Mouse (Mus musculus) left cerebral cortex, postnatal 10 days (tissue): ENCODE measurements around the gene Hcfc1r1. TPM values are rescaled to one million over a fixed set of nuclear protein-coding genes. Genes with fewer than 3 reads are reported as not detected.

Experiments
- DNase-seq, 2 experiments: peaks; one replicate each; pipeline ENCODE4 v3.0.0; 2021 to 2022; ENCODE audit warnings: low spot score in 2 of 2, mixed read lengths in 1 of 2; ENCODE audit errors: extremely low spot score in 1 of 2
- intact Hi-C: fragments of 180-260 bp; cut with DNase I; formaldehyde crosslinking; loops from one replicate; pipeline ENCODE4 v1.15.1; 2025
- total RNA-seq, 2 experiments: library from RNA; stranded (reverse); gene quantifications; 2 replicates each; pipeline ENCODE4 v1.2.3; 2021

Gene Hcfc1r1
- total RNA-seq, 2 experiments from 2014 or later: 149 to 154 TPM

DNA sequence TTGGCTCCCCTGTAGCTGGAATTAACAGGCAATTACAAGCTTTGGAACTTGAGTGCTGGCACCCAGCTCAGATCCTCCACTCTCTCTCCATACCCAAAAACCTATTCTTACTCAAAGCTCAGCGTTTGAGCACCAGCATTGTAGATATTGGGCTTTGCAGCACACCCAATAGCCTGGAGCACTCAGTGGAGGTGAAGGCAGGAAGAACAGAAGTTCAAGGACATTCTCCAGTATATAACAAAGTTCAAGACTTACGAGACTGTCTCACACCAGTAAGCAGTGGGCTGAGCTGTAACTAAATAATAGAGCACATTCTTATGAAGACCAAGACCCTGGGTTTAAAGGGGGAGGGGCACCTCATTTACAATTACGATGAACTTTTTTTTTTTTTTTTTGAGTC lies 635 bp upstream of the Hcfc1r1 start:
- no peak for DNase-seq
- intact Hi-C loops: no loop called here

DNA sequence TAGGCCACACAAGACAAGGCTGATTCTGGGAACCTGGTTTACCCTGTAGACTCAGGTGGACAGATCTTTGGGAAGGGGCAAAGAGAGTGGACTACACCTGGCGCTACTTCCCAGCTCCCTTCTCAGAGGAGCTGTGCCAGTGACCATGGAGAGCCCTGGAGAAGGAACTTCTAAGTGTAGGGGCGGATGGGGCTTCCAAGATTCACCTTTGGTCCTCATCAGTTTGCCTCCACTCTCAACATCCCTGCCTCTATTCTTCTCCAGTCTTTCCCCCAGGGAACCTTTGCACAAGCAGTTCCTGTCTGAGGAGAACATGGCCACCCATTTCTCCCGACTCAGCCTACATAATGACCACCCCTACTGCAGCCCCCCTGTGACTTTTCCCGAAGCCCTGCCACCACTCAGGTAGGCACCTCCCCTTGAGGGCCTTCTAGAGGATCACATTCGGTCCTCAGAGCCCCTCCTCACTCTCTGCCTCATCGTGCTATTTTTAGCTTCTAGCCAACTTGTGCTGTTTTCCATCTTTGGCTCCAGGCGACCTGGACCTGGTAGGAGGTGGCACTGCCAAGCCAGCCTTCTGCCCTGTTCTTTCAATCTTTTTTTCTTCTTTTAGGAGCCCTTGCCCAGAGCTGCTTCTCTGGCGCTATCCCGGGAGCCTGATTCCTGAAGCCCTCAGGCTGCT lies 1.0 kb downstream of the Hcfc1r1 start:
- DNase-seq: no peak

DNA sequence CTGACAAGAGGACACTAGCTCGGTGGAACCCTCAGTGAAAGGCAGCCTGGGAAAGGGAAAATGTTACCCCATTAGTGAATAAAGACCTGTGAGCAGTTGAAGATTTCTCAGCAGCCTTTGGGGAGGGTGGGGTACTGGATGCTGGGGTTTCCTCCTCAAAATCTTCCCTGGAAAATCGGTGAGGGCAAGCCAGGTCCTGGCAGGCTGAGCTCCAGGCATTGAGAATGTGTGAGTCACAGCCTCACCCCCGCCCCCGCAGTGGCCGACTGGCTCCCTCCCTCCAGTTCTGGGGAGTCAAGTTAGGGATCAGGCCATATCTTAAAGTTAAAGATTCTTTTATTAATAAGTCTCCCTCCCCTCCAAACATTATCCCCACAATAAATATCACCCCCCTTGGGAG lies 1.7 kb downstream of the Hcfc1r1 start:
- intact Hi-C loops: no loop called here
- peak in 1 of 2 experiments; percentile 62 for DNase-seq

More for the DNA sequence above, 1.0 kb downstream of the Hcfc1r1 start:
- intact Hi-C loops: no loop called here

DNA sequence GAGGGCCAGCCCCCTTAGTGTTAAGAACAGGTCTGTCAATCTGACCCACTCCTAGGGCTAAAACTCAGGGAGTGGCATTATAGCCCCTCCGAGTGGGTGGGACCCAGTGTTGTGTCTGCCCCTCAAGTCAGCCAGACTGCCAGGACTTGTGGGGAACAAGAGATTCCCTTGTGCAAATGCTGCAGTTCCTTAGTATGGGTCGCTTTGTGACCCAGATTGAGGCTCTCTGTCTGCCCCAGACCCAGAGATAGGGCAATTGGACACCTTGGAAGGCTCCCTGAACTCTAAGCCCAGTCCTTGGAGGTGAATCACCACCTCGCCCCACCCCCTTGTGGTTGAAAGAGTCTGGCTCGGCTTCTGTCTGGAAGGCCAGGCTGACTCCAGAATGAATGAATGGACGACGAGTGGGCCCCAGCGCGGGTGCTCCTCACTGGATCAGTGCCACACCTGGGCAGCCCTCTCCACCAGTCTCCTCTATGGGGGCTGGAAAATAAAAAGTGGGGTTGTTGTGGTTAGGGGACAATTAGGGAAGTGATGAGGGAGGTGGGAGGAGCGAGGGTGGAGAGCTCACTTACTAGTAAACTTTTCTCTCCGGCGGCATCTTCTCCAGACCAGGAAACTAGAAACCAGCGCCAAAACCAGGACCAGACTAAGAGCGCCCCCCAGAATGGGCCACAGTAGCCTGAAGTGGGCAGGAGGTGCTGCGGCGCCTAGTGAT lies 2.3 kb downstream of the Hcfc1r1 start:
- DNase-seq: peak; percentile 18 to 64
- intact Hi-C loops: no loop called here

DNA sequence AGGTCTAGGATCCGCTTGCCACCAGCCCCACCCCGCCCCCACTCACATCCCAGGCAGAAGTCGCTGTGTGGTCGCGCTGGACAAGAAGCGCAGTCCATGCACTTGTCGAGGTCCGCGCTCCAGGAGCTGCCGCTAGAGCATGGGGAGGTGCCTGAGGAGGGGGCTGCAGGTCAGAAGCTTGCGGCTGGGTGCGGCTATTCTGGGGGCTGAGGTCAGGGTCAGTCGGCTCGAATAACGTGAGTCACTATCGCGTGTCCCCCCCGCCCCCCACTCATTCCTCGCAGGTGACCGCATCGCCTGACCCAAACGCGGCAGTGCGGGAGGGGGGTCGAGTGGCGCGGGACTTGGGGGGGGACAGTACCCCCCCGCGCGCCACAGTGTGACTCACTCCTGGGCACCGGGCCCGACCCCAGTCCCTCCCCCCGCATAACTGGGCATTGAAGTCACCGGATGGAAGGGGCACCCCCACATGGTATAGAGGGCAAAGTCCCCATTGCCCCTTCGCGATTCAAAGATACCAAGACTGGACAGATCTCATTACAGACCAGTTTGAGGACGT lies 3.2 kb downstream of the Hcfc1r1 start:
- peak in 1 of 2 experiments; percentile 65 for DNase-seq
- intact Hi-C loops: no loop called here

DNA sequence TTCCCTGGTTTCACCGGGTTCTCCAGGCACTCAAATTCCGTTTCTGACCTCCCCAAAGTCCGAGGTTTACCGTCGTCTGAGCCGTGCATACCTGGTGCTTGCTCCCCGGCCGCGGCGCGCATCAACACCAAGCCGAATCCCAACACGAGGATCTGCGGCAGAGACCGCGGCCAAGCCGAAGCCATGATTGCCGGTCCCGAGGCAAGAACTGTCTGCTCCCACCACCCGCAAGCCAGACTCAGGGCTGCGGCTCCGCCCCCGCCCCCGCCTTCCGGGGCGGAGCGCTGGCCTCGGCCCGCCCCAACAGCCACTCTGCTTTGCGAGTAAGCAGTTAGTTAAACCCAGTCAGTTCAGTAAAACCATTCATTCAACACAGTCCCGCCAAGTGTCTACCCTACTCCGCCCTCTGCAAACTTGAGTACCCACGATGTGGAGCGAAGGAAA lies 3.9 kb downstream of the Hcfc1r1 start, which contains the start of gene Tnfrsf12a:
Gene Tnfrsf12a, minus strand, starts transcription at position 233 of the 444 bp plus-strand sequence.
- DNase-seq: peak; percentile 43 to 88
- intact Hi-C loops: no loop called here

DNA sequence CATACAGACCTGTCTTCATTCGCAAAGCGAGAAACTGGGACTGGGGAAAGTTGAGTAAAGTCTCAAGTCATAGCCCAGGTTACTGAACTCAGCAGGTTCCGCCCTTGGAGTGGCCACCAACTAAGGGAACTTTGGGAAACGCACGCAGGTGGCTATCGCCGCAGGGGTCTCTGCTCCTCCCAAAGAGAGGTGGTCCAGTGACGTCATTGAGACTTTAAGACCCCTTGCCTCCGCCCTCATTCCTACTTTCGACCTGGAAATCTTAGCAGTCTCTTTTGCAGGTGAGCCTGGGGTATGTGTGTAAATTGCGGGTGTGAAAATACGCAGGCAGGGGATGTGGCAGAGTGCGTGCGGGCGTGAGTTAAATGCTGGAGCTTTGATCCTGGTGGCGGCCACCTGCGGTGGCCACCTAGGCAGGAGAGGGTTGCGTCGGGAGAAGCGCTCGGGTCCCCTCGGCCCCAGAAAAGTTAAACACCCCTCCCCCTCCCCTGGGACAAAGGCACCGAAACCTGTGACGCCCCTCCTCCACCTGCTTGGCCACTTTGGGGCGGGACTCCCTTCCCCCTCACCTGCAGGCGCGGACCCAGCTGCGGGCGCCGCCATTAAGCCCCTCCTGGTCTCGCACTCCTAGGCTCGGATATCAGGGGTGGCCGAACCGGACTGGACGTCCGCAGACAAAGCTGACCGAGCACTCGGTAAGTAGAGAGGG lies 5.9 kb downstream of the Hcfc1r1 start, which contains the start of gene Cldn6:
Gene Cldn6, plus strand, starts transcription at position 123 of the 709 bp plus-strand sequence.
- intact Hi-C loops: no loop called here
- no peak for DNase-seq

DNA sequence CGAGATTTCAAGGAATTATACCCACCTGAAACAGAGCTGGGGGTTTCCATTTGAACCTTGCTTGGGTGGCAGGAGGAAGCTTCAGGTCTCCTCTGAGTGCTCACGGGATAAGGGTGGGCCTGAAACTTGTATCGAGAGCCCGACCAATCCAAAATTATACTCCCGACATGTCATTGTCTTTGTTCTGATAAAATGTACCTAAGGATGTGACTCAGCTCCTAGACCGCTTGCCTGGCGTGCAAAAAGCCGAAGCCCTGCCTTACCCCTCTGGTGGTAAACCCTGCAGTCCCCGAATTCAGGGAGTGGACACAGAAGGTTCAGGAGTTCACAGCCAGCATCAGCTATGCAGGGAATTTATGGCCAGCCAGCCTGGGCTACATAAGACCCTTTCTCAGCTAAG lies 6.9 kb downstream of the Hcfc1r1 start:
- intact Hi-C loops: no loop called here
- no peak for DNase-seq

DNA sequence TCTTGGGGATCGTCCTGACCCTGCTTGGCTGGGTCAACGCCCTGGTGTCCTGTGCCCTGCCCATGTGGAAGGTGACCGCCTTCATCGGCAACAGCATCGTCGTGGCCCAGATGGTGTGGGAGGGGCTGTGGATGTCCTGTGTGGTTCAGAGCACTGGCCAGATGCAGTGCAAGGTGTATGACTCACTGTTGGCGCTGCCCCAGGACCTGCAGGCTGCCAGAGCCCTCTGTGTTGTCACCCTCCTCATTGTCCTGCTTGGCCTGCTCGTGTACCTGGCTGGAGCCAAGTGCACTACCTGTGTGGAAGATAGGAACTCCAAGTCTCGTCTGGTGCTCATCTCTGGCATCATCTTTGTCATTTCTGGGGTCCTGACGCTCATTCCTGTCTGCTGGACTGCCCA lies 7.7 kb downstream of the Hcfc1r1 start:
- no peak for DNase-seq
- intact Hi-C loops: no loop called here

DNA sequence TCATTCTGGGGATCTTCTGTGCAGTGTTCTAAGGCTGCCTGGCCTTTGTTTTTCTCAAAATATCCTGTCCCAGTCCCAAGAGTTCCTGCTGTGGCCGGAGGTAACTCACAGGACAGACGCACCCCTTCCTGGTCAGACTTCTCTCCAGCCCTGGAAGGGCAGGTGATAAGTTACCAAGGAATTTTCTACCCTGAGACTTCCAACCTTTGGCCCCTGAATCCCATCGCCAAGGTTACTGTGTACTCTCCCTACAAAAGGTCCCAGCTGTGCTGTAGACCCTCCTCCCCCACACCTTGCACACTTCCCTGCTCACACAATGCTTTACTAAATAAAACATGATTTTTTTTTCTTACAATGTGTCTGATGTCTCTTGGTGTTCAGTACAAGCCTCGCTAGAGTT lies 8.7 kb downstream of the Hcfc1r1 start:
- DNase-seq: no peak

DNA sequence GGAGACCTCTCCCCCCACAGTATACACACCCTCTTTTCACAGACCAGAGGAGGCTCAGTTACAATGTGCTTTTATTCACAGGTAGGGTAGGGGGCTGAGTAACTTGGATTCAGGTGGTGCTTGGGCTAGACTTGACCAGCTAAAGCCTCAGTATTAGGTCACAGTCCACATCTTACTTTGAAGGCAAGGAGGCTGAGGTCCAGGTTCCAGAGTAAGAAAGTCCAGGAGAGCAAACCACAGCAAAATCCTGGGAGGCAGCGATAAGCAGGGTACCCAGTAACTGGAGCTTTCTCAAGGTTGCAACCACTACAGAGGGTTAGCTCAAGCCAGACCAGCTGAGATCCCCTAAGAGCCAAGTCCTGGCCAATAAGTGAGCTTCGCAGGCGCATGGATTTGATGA lies 9.1 kb downstream of the Hcfc1r1 start:
- DNase-seq: no peak
- intact Hi-C loops: no loop called here

More for the DNA sequence above, 8.7 kb downstream of the Hcfc1r1 start:
- intact Hi-C loops: no loop called here

DNA sequence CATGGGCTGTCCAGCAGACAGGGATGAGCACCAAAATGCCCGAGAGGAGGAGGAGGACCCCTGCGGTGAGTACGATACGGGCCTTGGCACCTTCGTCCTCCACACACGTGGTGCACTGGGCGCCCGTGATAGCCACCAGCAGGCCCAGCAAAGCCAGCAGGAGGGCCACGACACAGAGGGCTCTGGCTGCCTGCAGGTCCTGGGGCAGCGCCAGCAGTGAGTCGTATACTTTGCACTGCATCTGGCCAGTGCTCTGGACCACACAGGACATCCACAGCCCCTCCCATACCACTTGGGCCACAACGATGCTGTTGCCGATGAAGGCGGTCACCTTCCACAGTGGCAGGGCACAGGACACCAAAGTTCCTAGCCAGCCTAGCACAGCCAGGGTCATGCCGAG lies 9.8 kb downstream of the Hcfc1r1 start:
- DNase-seq: no peak
- intact Hi-C loops: no loop called here

DNA sequence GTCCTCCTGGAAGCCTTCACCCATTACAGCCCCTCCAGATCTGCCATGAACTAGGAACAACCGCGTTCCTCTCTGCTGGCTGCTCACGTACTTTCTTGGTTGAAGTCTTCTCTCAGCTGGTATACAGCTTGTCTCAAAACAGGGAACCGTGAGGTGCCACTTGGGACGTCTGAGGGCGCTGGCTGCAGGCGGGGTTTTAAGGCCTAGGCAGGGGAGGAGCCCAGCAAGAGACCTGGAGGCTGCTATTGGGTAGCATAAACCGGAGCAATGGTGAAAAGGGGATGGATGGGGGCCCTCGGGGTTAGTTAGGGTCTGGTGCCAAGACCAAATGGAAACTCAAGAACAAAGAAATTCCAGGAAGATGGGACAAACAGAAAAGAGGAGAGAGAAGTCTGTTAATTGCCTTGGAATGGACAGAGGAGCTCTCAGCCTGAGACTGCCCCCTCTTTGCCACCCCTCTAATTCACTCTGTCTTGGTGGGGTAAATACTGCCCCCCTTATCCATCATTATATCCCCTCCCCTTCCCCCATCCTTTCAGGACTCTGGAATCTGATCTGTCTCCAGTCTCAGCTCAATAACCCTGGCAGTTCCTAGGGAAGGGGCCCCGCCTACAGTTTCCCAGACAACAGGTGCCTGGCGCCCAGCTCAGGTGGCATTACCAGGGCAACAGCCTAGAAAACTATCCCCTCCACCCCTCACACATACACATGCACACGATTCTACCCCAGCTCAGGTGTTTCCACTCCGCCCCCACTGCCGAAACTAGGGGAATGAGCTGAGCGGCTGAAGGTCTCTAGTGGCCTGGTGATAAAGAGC lies 10.7 kb downstream of the Hcfc1r1 start, which contains the start of gene Cldn9:
Gene Cldn9, minus strand, starts transcription at position 171 of the 817 bp plus-strand sequence.
- no peak for DNase-seq
- intact Hi-C loops: no loop called here

DNA sequence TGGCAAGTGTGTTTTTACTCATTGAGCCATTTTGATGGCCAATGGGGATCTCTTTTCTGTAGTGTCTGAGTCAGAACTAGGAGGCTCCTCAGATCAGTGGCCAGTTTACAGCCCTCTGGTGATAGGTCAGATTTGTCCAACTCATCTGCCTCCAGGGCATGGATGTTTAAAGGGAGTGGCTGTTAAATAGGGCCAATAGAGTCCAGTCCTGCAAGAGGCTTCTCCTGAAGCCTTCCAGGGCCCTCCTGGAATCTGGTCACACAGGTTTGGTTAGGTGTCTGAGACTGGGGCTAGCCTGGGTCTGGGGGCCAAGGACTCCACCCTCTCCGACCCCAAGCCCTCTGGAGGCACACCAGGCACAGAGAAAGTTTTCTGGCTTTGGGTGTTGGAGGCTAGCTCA lies 21.1 kb downstream of the Hcfc1r1 start:
- intact Hi-C loops: no loop called here
- no peak for DNase-seq

DNA sequence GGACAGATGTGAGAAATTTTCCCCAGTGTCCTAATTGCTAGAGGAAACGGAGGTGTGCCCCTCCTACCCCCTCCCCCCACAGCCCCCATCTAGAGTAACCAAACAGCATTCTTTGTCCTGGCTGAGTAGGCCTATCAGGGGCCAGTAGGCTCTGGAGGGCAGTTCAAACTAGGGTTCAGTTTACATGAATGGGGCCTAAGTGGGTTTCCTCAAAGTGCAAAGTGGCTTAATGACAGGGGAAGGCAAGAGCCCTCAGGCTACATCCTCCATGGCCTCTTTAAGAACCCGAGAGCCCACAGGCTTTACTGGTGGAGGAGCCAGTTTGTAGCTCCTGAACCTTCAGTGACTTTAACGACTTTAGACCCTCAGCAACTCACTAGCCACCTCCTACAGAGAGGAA lies 22.4 kb downstream of the Hcfc1r1 start:
- intact Hi-C loops: no loop called here
- DNase-seq: no peak

DNA sequence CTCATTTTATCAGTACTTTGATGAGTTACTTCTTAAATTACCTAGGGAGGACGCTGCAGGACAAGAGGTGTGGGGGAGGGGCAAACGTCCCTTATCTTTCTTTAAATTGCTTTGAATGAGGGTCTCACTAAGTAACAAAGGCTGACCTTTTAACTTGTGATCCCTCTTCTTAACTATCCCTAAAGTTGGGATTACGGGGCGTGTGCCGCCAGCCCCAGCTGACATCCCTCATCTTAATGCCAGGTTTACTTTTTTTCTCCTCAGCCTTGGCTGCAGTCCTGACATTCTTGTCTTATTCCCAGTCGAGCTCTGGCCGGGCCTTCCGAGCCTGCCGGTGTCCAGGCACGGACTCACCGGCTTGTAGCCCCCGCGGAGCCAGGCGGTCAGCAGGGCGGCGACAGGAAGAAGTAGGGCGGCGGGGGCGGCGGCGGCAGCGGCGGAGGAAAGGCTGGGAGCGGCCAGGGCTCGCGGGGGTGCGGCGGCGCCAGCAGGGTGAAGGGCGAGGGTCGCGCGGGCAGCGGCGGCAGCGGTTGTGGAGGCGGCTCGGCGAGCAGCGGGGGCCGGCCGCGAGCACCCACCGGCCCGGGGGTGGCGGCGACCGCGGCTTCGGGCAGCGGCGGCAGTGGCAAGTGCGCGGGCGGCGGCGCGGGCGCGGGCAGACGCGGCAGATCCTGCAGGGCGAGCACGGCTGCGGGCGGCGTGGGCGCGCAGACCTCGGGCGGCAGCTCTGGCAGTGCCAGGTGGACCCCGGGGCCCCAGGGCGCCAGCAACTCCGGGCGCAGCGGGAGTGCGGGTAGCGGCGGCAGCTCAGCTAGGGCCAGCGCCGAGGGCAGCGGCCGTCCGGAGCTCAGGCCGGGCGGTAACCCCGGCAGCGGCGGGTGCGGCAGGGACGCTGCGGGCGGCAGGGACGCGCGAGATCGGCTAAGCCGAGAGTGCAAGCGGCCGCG lies 26.0 kb downstream of the Hcfc1r1 start:
- DNase-seq: peak in 1 of 2 experiments; percentile 82
- intact Hi-C loops: loop anchor here (10.0 kb wide), 1 partner anchor 505 kb away; the partner anchor contains the start of gene Zfp40

DNA sequence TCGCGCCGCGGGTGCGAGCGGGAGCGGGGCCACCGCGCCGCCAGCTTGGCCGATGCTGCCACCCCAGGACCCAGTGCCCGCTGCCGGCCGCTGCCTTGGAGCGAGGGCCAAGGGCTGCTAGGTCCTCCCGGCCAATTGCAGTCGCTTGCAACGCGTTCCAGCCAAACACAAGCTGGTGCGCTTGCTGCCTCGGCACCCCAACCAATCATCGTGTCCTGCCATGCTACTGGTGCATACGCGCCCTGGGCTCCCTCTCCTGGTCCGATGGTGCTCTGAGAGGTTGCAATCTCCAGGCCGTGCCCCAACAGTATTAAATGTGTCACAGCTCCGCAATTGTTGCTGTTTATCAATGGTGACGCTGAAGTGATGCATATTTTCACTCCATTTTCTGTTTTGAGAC lies 26.7 kb downstream of the Hcfc1r1 start:
- intact Hi-C loops: loop anchor here (10.0 kb wide), 1 partner anchor 505 kb away; the partner anchor contains the start of gene Zfp40
- DNase-seq: peak; percentile 88 to 94
